Mouse (Mus musculus) G1E (cell line): Measurements from ENCODE around the gene Vil1.

Experiments used
- CTCF ChIP-seq: IDR thresholded peaks from 2 replicates; pipeline ENCODE4 v1.5.1; 2012; ENCODE audit warnings: low read depth, low read length, inconsistent platforms, mixed read lengths
- GATA1 ChIP-seq: IDR thresholded peaks from 2 replicates; pipeline ENCODE4 v1.6.1; 2012; ENCODE audit warnings: borderline replicate concordance, low read length, inconsistent platforms, mixed read lengths
- POLR2AphosphoS5 ChIP-seq: IDR thresholded peaks from 2 replicates; pipeline ENCODE4 v1.6.1; 2012; ENCODE audit warnings: low read depth, low read length, inconsistent platforms; ENCODE audit not compliant: insufficient replicate concordance
- TAL1 ChIP-seq: conservative IDR thresholded peaks from 2 replicates; pipeline ENCODE4 v1.6.1; 2012; ENCODE audit warnings: low read depth, low read length, inconsistent platforms, mixed read lengths

GRCm38 (mm10) chr1:74395290-74395689, 13.9 kb upstream of the Vil1 start:
- TF ChIP-seq CTCF (no peak), TAL1 (no peak), POLR2AphosphoS5 (no peak), GATA1 (no peak)
